Mouse (Mus musculus) limb, embryonic 15.5 days (tissue): Measurements from ENCODE around the gene Ppm1h. TPM values are rescaled to one million over a fixed set of nuclear protein-coding genes. Genes with fewer than 3 reads are reported as not detected.

Source experiments
- ATAC-seq: fragments of 200-750 bp; cut with Nextera tagmentation; 2 replicates; pipeline ENCODE4 v1.8.0; 2017; ENCODE audit warnings: low read depth, moderate TSS enrichment; ENCODE audit not compliant: insufficient number of reproducible peaks, low FRiP score, low TSS enrichment
- H3K27ac ChIP-seq: fragments of 300-500 bp; sonication (generic); 2 replicates; pipeline ENCODE4 v1.5.1; 2015; ENCODE audit warnings: moderate library complexity, mild to moderate bottlenecking, inconsistent platforms
- H3K27me3 ChIP-seq: fragments of 300-500 bp; sonication (generic); 2 replicates; pipeline ENCODE4 v1.6.1; 2015; ENCODE audit warnings: inconsistent platforms
- H3K36me3 ChIP-seq: fragments of 300-500 bp; sonication (generic); 2 replicates; pipeline ENCODE4 v1.6.1; 2015; ENCODE audit warnings: inconsistent platforms
- H3K4me1 ChIP-seq: fragments of 300-500 bp; sonication (generic); 2 replicates; pipeline ENCODE4 v1.6.1; 2015; ENCODE audit warnings: inconsistent platforms
- H3K4me2 ChIP-seq: fragments of 300-500 bp; sonication (generic); 2 replicates; pipeline ENCODE4 v1.6.1; 2015; ENCODE audit warnings: mild to moderate bottlenecking, inconsistent platforms
- H3K4me3 ChIP-seq: fragments of 300-500 bp; sonication (generic); 2 replicates; pipeline ENCODE4 v1.5.1; 2015; ENCODE audit warnings: mild to moderate bottlenecking, inconsistent platforms
- H3K9ac ChIP-seq: fragments of 300-500 bp; sonication (generic); 2 replicates; pipeline ENCODE4 v1.6.1; 2015; ENCODE audit warnings: inconsistent platforms
- H3K9me3 ChIP-seq: fragments of 300-500 bp; sonication (generic); 2 replicates; pipeline ENCODE4 v1.6.1; 2016; ENCODE audit warnings: inconsistent platforms
- WGBS: fragments of 180-500 bp; shearing (Covaris S2); methylation state at CpG from one replicate; pipeline ENCODE4 v1.1.7; 2015; 5-methylcytosine and 5-hydroxymethylcytosine counted together
- polyA plus RNA-seq: library from polyadenylated mRNA; unstranded; fragments of >200 nt; fragmentation: Nextera tagmentation; extraction: Ambion mirVana; gene quantifications from 2 replicates; pipeline ENCODE4 v1.2.1, GENCODE M21; 2015

The Ppm1h gene
- polyA plus RNA-seq, 1 experiment from 2014 or later = 3.2 TPM

GRCm38 (mm10) chr10:122732146-122732545, 53.6 kb downstream of the Ppm1h start:
- H3K4me2 ChIP-seq = no peak overlapping the region
- H3K4me3 ChIP-seq = no peak overlapping the region
- ATAC-seq = no peak
- H3K9me3 ChIP-seq = no peaks in the 10 kb centered on the region
- WGBS = 92% methylated on average over 3 of the region's 3 CpGs
- no peaks in the 10 kb centered on the region for H3K27me3 ChIP-seq
- no peak overlapping the region for H3K27ac ChIP-seq
- no peaks in the 10 kb centered on the region for H3K4me1 ChIP-seq
- H3K36me3 ChIP-seq = no peaks in the 10 kb centered on the region
- no peak overlapping the region for H3K9ac ChIP-seq

- Histone ChIP-seq H3K27ac (no peak overlapping the region), H3K36me3 (no peaks in the 10 kb centered on the region), H3K4me2 (no peak overlapping the region), H3K27me3 (no peaks in the 10 kb centered on the region), H3K4me1 (no peaks in the 10 kb centered on the region), H3K9me3 (no peaks in the 10 kb centered on the region), H3K4me3 (no peak overlapping the region), H3K9ac (no peak overlapping the region)
- no peak for ATAC-seq
- 88% methylated on average over 4 of the region's 4 CpGs for WGBS
Observed at GRCm38 (mm10) chr10:122734521-122734920, 56.0 kb downstream of the Ppm1h start.

GRCm38 (mm10) chr10:122735284-122735784, 56.8 kb downstream of the Ppm1h start:
- no peaks in the 10 kb centered on the region for H3K36me3 ChIP-seq
- 81% methylated on average over 7 of the region's 7 CpGs for WGBS

GRCm38 (mm10) chr10:122736835-122737234, 58.3 kb downstream of the Ppm1h start:
- Histone ChIP-seq H3K27ac (no peak overlapping the region), H3K36me3 (no peaks in the 10 kb centered on the region), H3K27me3 (no peaks in the 10 kb centered on the region), H3K9me3 (no peaks in the 10 kb centered on the region), H3K4me2 (no peak overlapping the region), H3K4me1 (no peaks in the 10 kb centered on the region), H3K9ac (no peak overlapping the region), H3K4me3 (no peak overlapping the region)
- 38% methylated on average over 4 of the region's 4 CpGs for WGBS
- ATAC-seq = no peak

More at GRCm38 (mm10) chr10:122735284-122735784, 56.8 kb downstream of the Ppm1h start:
- no peak overlapping the region for H3K27ac ChIP-seq
- H3K4me2 ChIP-seq = no peak overlapping the region
- H3K4me1 ChIP-seq = no peaks in the 10 kb centered on the region
- no peak for ATAC-seq
- H3K9ac ChIP-seq = no peak overlapping the region
- H3K4me3 ChIP-seq = no peak overlapping the region
- H3K27me3 ChIP-seq = no peaks in the 10 kb centered on the region
- no peaks in the 10 kb centered on the region for H3K9me3 ChIP-seq

GRCm38 (mm10) chr10:122738526-122738925, 60.0 kb downstream of the Ppm1h start:
- H3K27me3 ChIP-seq = no peaks in the 10 kb centered on the region
- H3K9me3 ChIP-seq = no peaks in the 10 kb centered on the region
- no peak for ATAC-seq
- no peaks in the 10 kb centered on the region for H3K36me3 ChIP-seq
- no peak overlapping the region for H3K4me3 ChIP-seq
- WGBS = 71% methylated on average over 10 of the region's 10 CpGs
- no peak overlapping the region for H3K9ac ChIP-seq
- H3K4me1 ChIP-seq = no peaks in the 10 kb centered on the region
- no peak overlapping the region for H3K27ac ChIP-seq
- H3K4me2 ChIP-seq = no peak overlapping the region

- ATAC-seq = no peak
- 85% methylated on average over 4 of the region's 4 CpGs for WGBS
- H3K9ac ChIP-seq = no peak overlapping the region
- H3K4me1 ChIP-seq = no peaks in the 10 kb centered on the region
- no peaks in the 10 kb centered on the region for H3K27me3 ChIP-seq
- H3K36me3 ChIP-seq = no peaks in the 10 kb centered on the region
- H3K4me3 ChIP-seq = no peak overlapping the region
- no peak overlapping the region for H3K4me2 ChIP-seq
- no peak overlapping the region for H3K27ac ChIP-seq
- no peaks in the 10 kb centered on the region for H3K9me3 ChIP-seq
Observed at GRCm38 (mm10) chr10:122739037-122739436, 60.5 kb downstream of the Ppm1h start.

GRCm38 (mm10) chr10:122740117-122740516, 61.6 kb downstream of the Ppm1h start:
- H3K4me1 ChIP-seq = no peaks in the 10 kb centered on the region
- 56% methylated on average over 4 of the region's 4 CpGs for WGBS
- H3K9me3 ChIP-seq = no peaks in the 10 kb centered on the region
- no peaks in the 10 kb centered on the region for H3K27me3 ChIP-seq
- no peak overlapping the region for H3K27ac ChIP-seq
- H3K36me3 ChIP-seq = no peaks in the 10 kb centered on the region
- ATAC-seq = no peak
- no peak overlapping the region for H3K9ac ChIP-seq
- H3K4me2 ChIP-seq = no peak overlapping the region
- no peak overlapping the region for H3K4me3 ChIP-seq

- Histone ChIP-seq H3K9ac (no peak overlapping the region), H3K9me3 (no peaks in the 10 kb centered on the region), H3K4me2 (no peak overlapping the region), H3K4me1 (no peaks in the 10 kb centered on the region), H3K27ac (no peak overlapping the region), H3K4me3 (no peak overlapping the region), H3K36me3 (no peaks in the 10 kb centered on the region), H3K27me3 (no peaks in the 10 kb centered on the region)
- ATAC-seq = no peak
- WGBS = 67% methylated on average over 7 of the region's 7 CpGs
Observed at GRCm38 (mm10) chr10:122741191-122741590, 62.6 kb downstream of the Ppm1h start.

GRCm38 (mm10) chr10:122742136-122742535, 63.6 kb downstream of the Ppm1h start:
- H3K4me3 ChIP-seq = no peak overlapping the region

GRCm38 (mm10) chr10:122743361-122743760, 64.8 kb downstream of the Ppm1h start:
- no peak for ATAC-seq
- Histone ChIP-seq H3K4me1 (no peaks in the 10 kb centered on the region), H3K27ac (no peak overlapping the region), H3K9ac (no peak overlapping the region), H3K4me2 (no peak overlapping the region), H3K9me3 (no peaks in the 10 kb centered on the region), H3K27me3 (no peaks in the 10 kb centered on the region), H3K4me3 (no peak overlapping the region), H3K36me3 (no peaks in the 10 kb centered on the region)
- 88% methylated on average over 2 of the region's 2 CpGs for WGBS

More at GRCm38 (mm10) chr10:122742136-122742535, 63.6 kb downstream of the Ppm1h start:
- no peaks in the 10 kb centered on the region for H3K27me3 ChIP-seq
- ATAC-seq = no peak
- 63% methylated on average over 2 of the region's 2 CpGs for WGBS
- H3K36me3 ChIP-seq = no peaks in the 10 kb centered on the region
- no peak overlapping the region for H3K9ac ChIP-seq
- H3K4me1 ChIP-seq = no peaks in the 10 kb centered on the region
- H3K9me3 ChIP-seq = no peaks in the 10 kb centered on the region
- H3K4me2 ChIP-seq = no peak overlapping the region
- no peak overlapping the region for H3K27ac ChIP-seq

GRCm38 (mm10) chr10:122744970-122745369, 66.4 kb downstream of the Ppm1h start:
- Histone ChIP-seq H3K4me2 (no peak overlapping the region), H3K9me3 (no peaks in the 10 kb centered on the region), H3K4me3 (no peak overlapping the region), H3K9ac (no peak overlapping the region), H3K4me1 (no peaks in the 10 kb centered on the region), H3K36me3 (no peaks in the 10 kb centered on the region), H3K27ac (no peak overlapping the region), H3K27me3 (no peaks in the 10 kb centered on the region)
- ATAC-seq = no peak
- WGBS = 95% methylated on average over 2 of the region's 2 CpGs

GRCm38 (mm10) chr10:122746211-122746610, 67.6 kb downstream of the Ppm1h start:
- Histone ChIP-seq H3K4me2 (no peak overlapping the region), H3K36me3 (no peaks in the 10 kb centered on the region), H3K27ac (no peak overlapping the region), H3K27me3 (no peaks in the 10 kb centered on the region), H3K9ac (no peak overlapping the region), H3K4me3 (no peak overlapping the region), H3K4me1 (no peaks in the 10 kb centered on the region), H3K9me3 (no peaks in the 10 kb centered on the region)
- ATAC-seq = no peak
- WGBS = 74% methylated on average over 7 of the region's 7 CpGs
